Mouse (Mus musculus): Measurements from ENCODE around the gene Gdf1.

The Gdf1 gene

DNA sequence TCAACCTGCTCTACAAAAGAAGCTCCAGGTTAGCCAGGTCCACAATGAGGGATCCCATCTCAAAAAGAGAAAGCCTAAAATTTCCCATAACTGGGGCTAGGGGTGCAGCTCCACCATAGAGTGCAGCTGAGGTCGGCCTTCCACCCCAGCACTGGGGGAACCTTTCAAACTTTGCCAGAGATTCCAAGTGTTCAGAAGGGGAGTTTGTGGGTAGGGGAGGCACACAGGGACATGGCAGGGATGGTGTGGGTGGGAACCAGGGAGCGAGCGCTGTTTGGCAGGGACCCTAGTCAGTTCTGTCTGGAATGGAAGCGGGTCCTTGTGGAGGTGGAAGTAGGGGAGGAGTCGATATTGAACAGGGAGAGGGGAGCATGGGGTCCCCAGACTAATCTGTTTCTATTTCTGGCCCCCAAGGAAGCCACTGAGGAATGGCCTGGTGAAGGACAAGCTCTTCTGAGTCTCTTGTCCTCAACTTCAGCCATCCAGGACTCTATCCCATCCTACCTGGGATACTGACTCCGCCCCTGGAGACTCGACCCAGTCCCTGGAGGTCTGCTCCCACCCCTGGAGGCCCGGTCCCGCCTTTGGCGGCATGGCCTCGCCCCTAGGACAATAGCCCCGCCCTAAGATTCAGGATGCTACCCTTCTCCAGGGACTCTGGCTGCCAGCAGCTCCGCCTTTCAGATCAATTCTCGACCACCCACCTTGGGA lies at the start of gene Gdf1:
TSS of gene Gdf1 (plus strand) at position 694 of the 711 bp plus-strand sequence.
- no peak for DNase-seq (ENCODE audit: extremely low spot score, low read depth, low spot score)

DNA sequence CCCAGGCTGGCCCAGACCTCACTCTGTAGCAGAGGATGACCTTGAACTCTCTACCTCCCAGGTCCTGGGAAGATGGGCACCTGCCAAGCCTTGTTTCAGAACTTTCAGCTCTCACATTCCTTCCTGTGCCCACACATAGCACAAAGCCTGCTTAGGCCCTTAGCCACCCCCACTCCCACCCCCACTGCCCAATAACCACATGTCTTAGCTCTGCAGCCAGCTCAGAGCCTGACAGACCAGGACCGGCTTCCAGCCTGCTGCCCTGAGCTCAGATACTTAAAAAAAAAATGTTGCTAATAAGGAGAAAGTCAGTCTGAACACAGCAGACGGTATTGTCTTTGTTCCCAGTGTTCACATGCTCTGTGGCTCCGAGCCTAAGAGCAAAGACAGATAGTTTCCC lies 48.6 kb upstream of the Gdf1 start:
- DNase-seq (ENCODE audit: extremely low spot score, low read depth, low spot score), result no peak

DNA sequence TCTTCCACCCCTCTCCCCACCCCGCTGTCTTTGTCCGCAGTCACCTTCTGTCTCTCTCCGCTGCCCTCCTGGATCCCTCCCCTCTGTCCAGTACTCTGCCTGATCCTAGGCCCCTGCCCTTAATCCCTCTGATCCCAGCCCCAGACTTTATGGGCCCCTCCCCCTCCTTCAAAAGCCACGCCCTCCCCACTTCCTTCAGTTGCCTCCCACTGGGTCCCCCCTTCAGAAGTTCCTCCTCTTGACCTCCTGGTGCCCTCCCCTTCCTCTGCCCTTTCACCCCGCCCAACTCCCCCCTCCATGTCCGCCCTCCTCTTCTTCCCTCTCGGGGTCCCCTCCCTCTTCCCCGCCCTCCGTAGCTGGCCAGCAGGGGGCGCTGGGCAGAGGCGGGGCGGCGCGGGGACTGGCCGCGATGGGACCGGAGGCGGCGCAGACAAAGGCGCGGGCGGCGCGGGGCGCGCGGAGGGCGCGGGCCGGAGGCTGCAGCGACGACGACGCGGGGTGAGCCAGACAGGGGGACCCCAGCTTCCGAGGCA lies 46.9 kb upstream of the Gdf1 start, which contains the start of gene Homer3:
TSS of gene Homer3 (plus strand) at position 225 of the 533 bp plus-strand sequence.
- peak; percentile 82 for DNase-seq (ENCODE audit: extremely low spot score, low read depth, low spot score)

DNA sequence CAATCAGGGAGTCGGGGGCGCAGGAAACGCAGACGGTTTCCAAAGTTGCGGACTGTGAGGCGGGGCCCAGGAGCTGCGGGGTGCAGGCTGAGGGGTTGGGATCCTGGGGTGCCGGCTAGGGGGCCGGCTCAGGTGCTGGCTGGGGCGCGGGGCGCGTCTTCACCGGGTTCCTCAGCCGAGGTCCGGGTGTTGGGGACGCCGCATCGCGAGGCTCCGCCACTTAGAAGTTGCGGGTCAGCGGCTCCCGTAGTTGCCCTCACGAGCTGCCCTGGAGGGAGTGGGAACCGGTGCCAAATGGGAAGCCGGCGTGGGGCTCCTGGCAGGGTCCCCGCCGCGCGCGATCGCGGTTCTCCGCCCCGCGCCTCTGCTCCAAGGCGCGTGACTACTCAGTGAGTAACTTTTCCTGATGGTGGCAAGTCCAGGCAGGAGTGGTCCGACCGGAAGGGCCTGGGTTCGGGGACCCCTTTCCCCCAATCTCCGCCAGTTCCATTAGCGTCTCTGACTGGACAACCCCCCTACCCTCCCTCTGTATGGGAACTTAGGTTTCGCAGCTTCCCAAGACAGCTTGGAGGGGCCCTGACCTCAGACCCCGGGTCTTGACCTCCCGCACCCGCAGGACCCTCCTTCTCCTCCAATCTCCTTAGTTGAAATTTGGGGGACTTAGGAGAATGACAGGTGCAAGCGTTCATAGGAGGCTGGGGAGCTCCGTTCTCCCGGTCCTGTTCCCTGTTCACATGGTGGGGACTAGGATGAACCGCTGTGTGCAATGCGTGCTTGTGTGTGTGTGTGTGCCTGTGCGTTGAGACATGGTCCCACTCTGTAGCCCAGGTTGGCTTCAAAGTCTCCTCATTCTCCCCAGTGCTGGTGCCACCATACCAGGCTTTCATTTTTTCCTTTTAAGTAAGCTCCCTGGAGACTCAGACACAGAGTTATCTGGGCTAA lies 46.2 kb upstream of the Gdf1 start:
- no peak for DNase-seq (ENCODE audit: extremely low spot score, low read depth, low spot score)

DNA sequence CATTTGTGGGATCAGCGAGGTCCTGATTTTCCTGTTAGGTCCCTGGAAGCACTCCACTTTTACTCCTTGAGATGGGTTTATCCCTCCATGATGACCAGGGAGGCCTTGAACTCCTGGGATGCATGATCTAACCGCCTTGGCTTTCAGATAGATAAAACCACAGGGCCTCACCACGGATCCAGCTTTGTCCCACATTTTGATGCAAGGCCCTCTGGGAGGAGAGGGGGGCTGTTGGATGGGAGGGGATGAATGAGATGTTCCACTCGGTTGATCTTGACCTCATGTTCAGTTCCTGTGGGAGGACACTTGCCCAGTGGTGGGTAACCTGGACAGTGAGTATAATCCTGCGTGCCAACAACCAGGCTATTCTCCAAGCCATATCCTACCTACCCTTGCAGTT lies 45.2 kb upstream of the Gdf1 start:
- DNase-seq (ENCODE audit: extremely low spot score, low read depth, low spot score), result no peak

DNA sequence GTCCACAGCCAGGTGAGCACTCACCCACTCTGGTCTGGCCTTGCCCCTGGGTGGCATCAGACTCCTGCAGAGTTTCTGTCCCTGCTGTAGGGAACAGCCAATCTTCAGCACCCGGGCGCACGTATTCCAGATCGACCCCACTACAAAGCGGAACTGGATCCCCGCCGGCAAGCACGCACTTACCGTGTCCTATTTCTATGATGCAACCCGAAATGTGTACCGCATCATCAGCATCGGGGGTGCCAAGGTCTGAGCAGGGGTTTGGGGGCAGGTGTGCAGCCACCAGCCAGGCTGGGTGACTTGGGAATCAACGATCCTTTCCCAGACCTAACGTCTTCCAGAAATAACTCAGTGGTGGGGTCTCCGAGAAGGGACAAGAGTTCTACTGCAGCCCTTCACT lies 44.3 kb upstream of the Gdf1 start:
- DNase-seq (ENCODE audit: extremely low spot score, low read depth, low spot score), result no peak

DNA sequence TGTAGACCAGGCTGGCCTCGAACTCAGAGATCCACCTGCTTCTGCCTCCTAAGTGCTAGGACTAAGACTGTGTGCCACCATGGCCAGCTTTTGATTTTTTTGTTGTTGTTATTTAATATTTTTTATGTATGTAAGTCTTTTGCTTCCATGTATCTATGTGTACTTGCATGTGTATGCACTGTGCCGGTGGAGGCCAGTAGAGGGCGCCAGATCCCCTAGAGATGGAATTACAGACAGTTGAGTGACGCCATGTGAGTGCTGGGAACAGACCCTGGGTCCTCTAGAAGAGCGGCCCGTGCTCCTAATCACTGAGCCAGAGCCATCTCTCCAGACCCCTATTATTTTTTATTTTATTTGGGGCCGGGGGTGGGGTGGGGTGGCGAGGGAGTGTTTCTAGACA lies 42.9 kb upstream of the Gdf1 start:
- no peak for DNase-seq (ENCODE audit: extremely low spot score, low read depth, low spot score)

DNA sequence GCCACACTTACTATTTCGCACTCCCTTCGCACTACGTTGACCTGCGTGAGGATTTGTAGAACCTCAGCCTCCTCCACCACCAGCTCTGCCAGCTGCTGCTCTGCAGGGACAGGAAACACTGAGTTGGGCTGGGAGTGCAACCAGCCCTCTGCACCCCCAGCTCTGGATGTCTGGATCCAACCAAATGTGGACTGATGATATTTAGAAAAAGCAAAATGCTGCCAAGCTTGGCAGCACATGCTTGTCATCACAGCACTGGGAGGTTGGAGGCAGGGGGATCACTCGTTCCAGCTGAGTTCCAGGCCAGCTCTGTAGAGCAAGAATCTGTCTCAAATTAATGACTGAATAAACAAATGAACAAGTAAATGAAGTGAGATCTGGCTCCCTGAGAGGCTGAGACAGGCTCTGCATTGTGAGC lies 35.6 kb upstream of the Gdf1 start:
- DNase-seq (ENCODE audit: extremely low spot score, low read depth, low spot score), result no peak

DNA sequence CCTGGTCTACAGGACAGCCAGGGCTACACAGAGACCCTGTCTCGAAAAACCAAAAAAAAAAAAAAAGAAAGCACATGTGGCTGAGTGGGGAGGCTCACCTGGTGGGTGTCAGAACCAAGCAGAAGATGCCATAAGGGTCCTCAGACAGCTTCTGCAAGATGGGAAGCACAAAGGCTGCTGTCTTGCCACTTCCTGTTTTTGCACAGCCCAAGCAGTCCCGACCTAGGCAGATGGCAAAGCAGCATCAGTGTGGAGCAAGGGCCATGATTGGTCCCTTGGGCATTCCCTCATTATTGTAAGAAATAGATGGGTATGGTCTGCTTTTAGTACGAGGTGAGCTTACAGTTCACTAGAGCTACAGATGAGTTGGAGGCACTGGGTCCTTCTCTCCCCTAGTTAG lies 28.7 kb upstream of the Gdf1 start:
- DNase-seq (ENCODE audit: extremely low spot score, low read depth, low spot score), result no peak

DNA sequence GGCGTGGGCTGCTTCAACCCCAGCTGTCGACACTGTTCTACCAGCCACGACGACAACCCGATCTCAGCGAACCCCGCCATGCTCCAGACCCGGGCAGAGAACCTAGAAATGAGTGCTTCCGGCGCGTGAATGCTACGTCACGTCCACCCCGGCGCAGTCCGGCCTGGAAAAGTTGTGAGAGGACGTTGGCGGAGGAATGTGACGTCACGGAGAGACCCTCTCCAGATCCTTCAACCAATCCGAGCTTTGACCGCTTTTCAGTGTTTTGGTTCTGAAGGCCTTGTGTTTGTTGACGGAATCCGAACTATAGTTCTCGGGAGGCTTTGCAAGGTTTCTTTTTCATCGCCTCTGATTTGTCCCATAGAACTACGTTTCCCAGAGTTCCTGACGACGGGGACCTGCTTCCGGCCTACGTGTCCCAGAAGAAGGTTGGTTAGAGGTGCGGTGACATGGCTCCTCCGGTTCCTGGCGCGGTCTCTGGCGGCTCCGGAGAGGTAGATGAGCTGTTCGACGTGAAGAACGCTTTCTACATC lies 27.2 kb upstream of the Gdf1 start, which contains the start of the genes Ddx49 and Cope:
TSS of gene Ddx49 (minus strand) at position 132 of the 533 bp plus-strand sequence.
TSS of gene Cope (plus strand) at position 161 of the 533 bp plus-strand sequence.
- peak; percentile 95 for DNase-seq (ENCODE audit: extremely low spot score, low read depth, low spot score)

DNA sequence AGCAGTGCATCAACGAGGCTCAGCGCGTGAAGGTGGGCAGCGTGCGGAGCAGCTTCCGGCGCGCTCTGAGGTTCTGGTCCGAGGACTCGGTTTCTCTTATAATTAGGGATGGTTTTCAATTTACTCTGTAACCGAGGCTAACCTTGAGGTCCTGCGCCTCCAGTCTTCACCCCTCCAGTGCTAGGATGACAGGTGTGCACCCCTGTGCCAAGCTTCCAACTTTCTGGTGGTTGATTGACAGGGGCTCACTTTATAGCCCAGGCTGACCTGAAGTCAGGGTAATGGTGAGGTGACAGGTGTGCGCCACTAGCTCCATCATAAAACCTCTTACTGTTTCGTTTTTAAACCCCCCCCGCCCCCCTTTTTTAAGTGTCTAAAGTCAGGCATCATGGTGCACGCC lies 26.7 kb upstream of the Gdf1 start:
- no peak for DNase-seq (ENCODE audit: extremely low spot score, low read depth, low spot score)

DNA sequence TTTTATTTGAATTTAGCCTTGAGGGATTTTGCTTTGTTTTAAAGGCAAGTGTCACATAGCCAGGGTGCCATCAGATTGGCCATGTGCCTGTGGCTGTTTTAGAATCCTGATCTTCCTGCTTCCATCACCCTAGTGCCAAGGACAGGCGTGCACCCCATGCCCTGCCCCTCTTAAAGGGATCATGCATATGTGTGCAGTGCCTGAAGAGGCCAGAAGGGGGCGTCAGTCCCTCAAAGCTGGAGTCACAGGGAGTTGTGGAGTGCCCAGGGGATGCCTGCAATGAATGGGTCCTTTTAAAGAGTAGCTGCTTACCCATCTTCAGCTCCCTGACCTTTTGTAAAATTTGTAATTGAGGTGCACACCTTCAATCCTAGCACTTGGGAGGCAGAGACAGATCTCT lies 20.3 kb upstream of the Gdf1 start:
- DNase-seq (ENCODE audit: extremely low spot score, low read depth, low spot score), result no peak

DNA sequence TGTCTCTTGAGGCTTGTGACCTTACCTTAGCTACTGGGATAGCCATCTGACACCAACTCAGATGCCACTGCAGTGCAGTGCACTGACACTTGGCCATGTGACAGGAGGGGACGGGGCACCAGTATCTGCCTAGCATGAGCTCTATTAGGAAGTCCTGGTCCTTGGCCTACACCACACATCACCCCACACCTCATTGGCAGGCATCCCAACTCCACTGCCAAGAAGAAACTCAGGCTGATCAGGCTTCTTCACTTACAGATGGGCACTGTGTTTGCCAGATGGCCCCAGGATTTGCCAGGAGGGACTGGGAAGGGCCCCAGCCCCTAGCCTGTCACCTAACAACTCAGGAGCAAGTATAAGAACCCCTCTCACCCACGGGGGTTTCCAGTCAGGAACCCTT lies 16.2 kb upstream of the Gdf1 start:
- DNase-seq (ENCODE audit: extremely low spot score, low read depth, low spot score), result no peak

DNA sequence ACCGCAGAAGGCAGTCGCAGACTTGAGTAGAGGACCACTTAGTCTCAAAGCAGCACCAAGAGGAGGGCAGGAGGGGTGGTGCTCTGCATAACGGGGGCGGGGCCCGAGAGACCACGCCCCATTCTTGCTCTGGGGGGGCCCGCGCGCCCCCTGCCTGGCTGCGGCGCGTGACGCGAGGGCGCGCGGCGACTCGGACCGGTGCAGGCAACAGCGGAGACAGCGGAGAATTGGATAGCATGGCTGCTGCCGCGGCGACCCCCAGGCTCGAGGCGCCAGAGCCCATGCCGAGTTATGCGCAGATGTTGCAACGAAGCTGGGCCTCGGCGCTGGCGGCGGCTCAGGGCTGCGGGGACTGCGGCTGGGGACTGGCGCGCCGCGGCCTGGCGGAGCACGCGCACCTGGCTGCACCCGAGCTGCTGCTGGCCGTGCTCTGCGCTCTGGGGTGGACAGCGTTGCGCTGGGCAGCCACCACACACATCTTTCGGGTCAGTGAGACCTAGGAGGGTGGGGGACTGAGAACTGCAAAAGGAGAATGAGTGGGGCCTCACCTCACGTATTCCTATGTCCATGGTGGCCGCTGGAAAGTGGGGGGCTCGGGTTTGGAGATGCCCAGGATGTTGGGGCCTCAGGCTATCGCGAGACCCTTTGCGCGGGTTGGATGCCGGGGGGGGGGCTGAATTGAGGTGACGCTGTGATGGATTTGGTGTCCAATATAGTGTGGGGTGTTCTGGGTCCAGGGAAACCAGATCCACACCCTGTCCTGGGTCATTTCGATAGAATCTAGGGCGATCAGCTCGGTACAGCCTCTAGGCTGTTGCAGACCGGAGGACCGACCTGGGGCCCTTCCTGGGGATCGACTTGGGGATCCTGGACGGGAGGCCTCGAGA lies 13.8 kb upstream of the Gdf1 start, which contains the start of gene Cers1:
TSS of gene Cers1 (plus strand) at position 152 of the 887 bp plus-strand sequence.
- no peak for DNase-seq (ENCODE audit: extremely low spot score, low read depth, low spot score)

DNA sequence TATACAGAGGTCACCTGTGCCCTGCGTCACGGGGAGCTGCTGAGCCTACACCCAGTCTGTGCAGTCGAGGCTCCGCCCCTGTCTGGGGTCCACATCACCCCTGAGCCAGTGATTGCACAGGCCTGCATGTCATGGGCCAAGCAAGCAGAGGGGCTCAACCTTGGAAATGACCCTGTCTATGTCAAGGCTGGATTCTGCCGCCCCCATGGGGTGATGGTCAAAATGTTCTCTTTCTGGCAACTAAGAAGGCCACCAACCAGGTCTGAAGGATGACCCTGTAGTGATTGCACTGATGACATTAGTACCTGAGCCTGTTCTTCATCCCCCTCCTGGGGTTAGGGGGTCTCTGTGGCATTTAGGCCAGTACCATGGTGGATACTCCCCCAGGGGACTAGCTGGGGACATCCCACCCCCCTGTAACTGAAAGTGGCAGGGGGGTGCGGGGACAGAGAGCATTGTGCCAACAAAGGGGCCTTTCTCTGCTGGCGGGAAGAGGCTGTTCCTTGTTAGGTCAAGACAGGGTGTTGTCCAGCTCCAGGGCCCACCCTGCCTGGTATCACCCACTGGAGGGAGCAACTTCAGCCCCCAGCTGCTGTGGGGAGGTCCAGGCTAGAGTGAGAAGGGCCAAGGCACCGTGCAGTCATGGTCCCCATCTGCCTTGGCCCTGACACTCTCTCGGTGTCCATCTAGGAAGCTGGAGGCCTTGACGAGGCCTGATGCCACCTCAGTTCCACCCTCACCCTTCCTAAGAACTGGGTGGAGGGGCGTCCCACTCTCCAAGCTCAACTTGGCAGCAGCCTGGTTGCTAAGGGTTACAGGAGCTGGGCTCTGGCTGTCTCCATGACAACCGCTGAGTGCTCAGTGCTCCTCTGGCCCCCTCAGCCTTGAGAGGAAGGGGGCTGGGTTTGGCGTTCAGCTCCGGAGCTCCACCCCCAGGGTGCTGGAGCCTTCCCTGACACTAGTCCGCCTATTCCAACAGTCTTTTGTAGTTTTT lies 12.8 kb upstream of the Gdf1 start:
- no peak for DNase-seq (ENCODE audit: extremely low spot score, low read depth, low spot score)

DNA sequence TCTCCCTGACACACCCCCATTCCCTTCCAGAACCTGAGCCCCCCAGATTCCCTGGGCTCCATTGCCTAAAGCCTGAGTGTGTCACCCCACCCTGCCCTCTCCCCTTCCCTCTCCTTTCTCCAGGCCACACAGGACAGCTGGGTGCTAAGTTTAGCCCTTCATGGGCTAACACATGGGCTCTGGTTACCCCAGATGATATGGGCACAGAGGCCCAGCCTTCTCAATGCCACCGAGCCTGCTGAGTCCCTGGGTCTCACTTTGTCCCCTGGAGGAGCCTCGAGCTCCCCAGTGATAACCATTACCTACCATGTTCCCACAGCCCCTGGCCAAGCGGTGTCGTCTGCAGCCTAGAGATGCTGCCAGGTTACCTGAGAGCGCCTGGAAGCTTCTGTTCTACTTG lies 11.7 kb upstream of the Gdf1 start:
- DNase-seq (ENCODE audit: extremely low spot score, low read depth, low spot score), result no peak

DNA sequence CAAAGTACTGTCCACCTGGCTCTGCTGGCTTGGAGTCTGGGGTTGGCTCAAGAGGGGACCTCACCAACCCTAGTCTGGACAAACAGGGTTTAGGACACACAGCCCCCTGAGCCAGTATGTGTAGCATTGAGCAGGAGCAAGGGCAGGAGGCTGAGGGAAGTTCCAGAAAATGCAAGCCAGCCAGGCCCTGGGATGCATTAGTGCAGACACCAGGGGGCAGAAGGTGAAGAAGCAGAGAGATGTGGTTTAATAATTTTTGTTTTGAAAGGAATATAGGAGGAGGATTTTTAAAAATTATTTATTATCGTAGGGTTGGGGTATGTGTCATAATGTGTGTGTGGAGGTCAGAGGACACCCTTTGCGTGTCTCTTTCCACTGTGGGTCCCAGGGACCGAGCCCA lies 5.9 kb upstream of the Gdf1 start:
- no peak for DNase-seq (ENCODE audit: extremely low spot score, low read depth, low spot score)

DNA sequence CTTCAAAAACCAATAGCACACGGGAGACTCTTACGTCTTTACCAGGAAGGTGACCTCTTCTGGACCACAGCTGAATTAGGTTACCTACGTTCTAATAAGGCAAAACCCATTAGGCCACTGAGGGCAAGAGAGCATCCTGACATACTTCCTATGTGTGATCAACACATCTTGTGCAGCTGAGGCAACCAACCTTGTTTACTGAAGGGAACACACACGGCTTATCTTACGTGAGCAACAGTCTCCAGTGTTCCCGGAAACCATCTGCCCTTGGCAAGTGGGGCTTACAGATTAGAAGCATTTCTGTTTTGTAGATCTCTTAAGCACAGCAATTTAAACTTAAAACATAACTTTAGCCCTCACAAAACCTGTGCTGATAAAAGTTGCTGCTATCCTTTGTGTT lies 2.1 kb upstream of the Gdf1 start:
- no peak for DNase-seq (ENCODE audit: extremely low spot score, low read depth, low spot score)
